Comparison of ENCODE assay signal across 16 mouse cellular contexts in genomic region chr6:54197821-54198412, GRCm38 (mm10).
DNase-seq lines count a peak whose midpoint lies in the region; ATAC-seq lines count a peak whose summit lies in the region.
"Had no signal": no experiment of that assay in that cellular context is flagged by ENCODE, and none has a peak within 500 bp of the region (broad histone marks: within the 10 kb centered on the region; RNA-seq: fewer than 3 reads in every experiment).

No protein-coding gene starts in this region.

- ATAC-seq in hindbrain, embryonic 16.5 days: 0 out of 2 replicates have a peak, but pooled peaks have one; percentile 25
- ATAC-seq in hindbrain, embryonic 12.5 days (ENCODE audit: low FRiP score): no peak
- ATAC-seq: forebrain, embryonic 16.5 days; intestine, postnatal 0 days had no signal

- peak; percentile 46 to 47 for DNase-seq in cerebellum, adult 18-20 months
- no peak for DNase-seq in cerebellum, adult 8-10 months
- DNase-seq in brain, adult 2 months (ENCODE audit: low read depth, low spot score): peak; percentile 84
- peak; percentile 30 to 40 for DNase-seq in cerebellum, postnatal 14 days
- no peak for DNase-seq in kidney, adult 8-10 months
- DNase-seq: adrenal gland, postnatal 10 days; gastrocnemius, postnatal 14 days; heart, postnatal 36 days; kidney, adult 9 months had no signal

- H3K9me3 ChIP-seq in hindbrain, embryonic 16.5 days (ENCODE audit: control insufficient read depth, low read length): no peaks in the 10 kb centered on the region
- H3K9me3 ChIP-seq in hindbrain, embryonic 12.5 days (replicated peaks): no peaks in the 10 kb centered on the region
- H3K9me3 ChIP-seq: embryonic facial prominence, embryonic 12.5 days; forebrain, embryonic 12.5 days; heart, embryonic 13.5 days had no signal

- no peaks in the 10 kb centered on the region for H3K36me3 ChIP-seq in hindbrain, embryonic 16.5 days (ENCODE audit: control insufficient read depth, insufficient read depth, low read length)
- no peaks in the 10 kb centered on the region for H3K36me3 ChIP-seq in hindbrain, embryonic 12.5 days
- H3K36me3 ChIP-seq: embryonic facial prominence, embryonic 12.5 days; forebrain, embryonic 12.5 days had no signal

- no peak overlapping the region for H3K4me2 ChIP-seq in hindbrain, embryonic 16.5 days (ENCODE audit: low read length)
- no peak overlapping the region for H3K4me2 ChIP-seq in hindbrain, embryonic 12.5 days (replicated peaks)
- H3K4me2 ChIP-seq: embryonic facial prominence, embryonic 12.5 days; forebrain, embryonic 12.5 days; heart, embryonic 13.5 days had no signal

- peaks cover 4% of the 10 kb centered on the region for H3K4me1 ChIP-seq in hindbrain, embryonic 16.5 days (ENCODE audit: control insufficient read depth, insufficient read depth, low read depth, low read length)
- peaks cover 8% of the 10 kb centered on the region; the same call in 1 of the 2 replicates for H3K4me1 ChIP-seq in hindbrain, embryonic 12.5 days
- H3K4me1 ChIP-seq: embryonic facial prominence, embryonic 12.5 days had no signal

- H3K9ac ChIP-seq in hindbrain, embryonic 16.5 days (ENCODE audit: low read depth, low read length): no peak overlapping the region
- no peak overlapping the region for H3K9ac ChIP-seq in hindbrain, embryonic 12.5 days
- H3K9ac ChIP-seq: embryonic facial prominence, embryonic 12.5 days; forebrain, embryonic 12.5 days; heart, embryonic 13.5 days had no signal

- no peak overlapping the region for H3K27ac ChIP-seq in hindbrain, embryonic 16.5 days (ENCODE audit: low read depth, low read length)
- H3K27ac ChIP-seq in hindbrain, embryonic 12.5 days: no peak overlapping the region
- H3K27ac ChIP-seq: embryonic facial prominence, embryonic 12.5 days; forebrain, embryonic 12.5 days; heart, embryonic 13.5 days had no signal

- no peak overlapping the region for H3K4me3 ChIP-seq in hindbrain, embryonic 16.5 days (ENCODE audit: low read length)
- no peak overlapping the region for H3K4me3 ChIP-seq in hindbrain, embryonic 12.5 days
- H3K4me3 ChIP-seq: embryonic facial prominence, embryonic 12.5 days; forebrain, embryonic 12.5 days; heart, embryonic 13.5 days had no signal

- WGBS in hindbrain, embryonic 16.5 days: 90% methylated on average over 5 of the region's 5 CpGs
- WGBS in hindbrain, embryonic 12.5 days: 91% methylated on average over 5 of the region's 5 CpGs

- no peaks in the 10 kb centered on the region for H3K27me3 ChIP-seq in hindbrain, embryonic 16.5 days (replicated peaks; ENCODE audit: control insufficient read depth, insufficient read depth, low read length)
- no peaks in the 10 kb centered on the region for H3K27me3 ChIP-seq in hindbrain, embryonic 12.5 days
- H3K27me3 ChIP-seq: embryonic facial prominence, embryonic 12.5 days; forebrain, embryonic 12.5 days; heart, embryonic 13.5 days had no signal

Comparison
In these comparisons a context has a peak if more than half of its experiments do, and no peak if none do; other contexts are left out.
1. DNase-seq: peak in cerebellum, adult 18-20 months (2 of 2), brain, adult 2 months (single experiment) and cerebellum, postnatal 14 days (2 of 2); none in cerebellum, adult 8-10 months (single experiment) and kidney, adult 8-10 months (0 of 2).